Mouse (Mus musculus): Measurements from ENCODE around the gene Rnd2. TPM values are rescaled to one million over a fixed set of nuclear protein-coding genes. Genes with fewer than 3 reads are reported as not detected.

The Rnd2 gene
- 108 and 111 TPM in 2 replicates for polyA plus RNA-seq (2015; fragmentation: Nextera tagmentation; extraction: Ambion mirVana)

DNA sequence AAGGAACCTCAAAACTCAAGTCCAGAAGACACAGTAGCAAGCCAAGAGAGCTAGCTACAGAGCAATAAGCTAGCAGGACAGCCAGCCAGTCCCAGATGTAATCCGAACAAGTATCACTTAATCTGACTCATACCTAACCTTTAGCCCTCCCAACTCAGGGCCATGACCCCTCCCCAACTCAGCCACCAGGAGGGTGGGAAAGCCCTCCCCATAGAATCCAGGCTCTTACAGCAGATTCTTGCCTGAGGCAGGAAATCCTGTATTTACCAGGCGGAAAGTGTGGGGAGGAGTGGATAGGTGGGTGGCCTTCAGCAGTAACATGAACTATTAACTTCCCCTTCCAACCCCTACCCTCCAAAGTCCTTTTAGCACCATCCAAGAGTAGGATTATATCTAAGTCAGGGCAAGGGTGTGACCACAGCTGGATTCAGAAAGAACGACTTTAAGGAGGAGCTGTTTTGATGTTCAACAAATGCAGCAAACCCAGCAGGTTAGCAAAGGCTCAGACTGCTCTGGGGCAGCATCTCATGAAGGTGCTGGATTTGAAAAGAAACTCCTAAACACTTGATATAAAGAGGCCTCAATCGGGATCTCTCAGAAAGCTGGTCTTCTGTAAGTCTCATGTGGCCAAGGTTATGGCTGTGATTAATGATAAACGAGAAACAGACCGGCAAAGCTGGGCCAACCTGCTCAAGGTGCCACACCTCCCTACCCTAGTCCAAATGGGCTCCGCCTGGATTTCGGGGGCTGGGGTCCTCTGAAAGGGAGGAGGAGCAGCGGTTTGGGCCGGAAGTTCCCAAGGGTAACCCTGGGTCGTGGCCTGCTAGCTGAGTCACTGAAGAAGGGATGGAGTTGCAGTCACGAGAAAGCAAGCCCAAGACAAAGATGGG, at the start of gene Rnd2:
Gene Rnd2 (plus strand): TSS at position 789 of the 890 bp plus-strand sequence.
- H3K9me3 ChIP-seq, result no peaks in the 10 kb centered on the region
- WGBS, result 10% methylated on average over 12 of the region's 12 CpGs
- peaks cover 55% of the 10 kb centered on the region for H3K4me1 ChIP-seq (replicated peaks)

DNA sequence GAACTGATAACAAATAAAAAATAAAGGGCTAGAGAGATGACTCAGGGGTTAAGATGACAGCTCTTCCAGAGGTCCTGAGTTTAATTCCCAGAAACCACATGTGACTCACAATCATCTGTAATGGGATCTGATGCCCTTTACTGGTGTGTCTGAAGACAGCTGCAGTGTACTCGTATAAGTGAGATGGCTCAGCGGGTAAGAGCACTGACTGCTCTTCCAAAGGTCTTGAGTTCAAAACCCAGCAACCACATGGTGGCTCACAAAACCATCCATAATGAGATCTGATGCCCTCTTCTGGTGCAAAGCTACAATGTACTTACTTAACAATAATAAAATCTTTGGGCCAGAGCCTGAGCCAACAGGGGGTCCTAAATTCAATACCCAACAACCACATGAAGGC, 49.5 kb upstream of the Rnd2 start:
- Histone ChIP-seq H3K9ac (no peak overlapping the region), H3K36me3 (peaks cover 34% of the 10 kb centered on the region), H3K27ac (no peak overlapping the region), H3K4me2 (no peak overlapping the region), H3K4me3 (no peak overlapping the region), H3K27me3 (no peaks in the 10 kb centered on the region), H3K9me3 (no peaks in the 10 kb centered on the region), H3K4me1 (replicated peaks) (peaks cover 14% of the 10 kb centered on the region)
- 91% methylated on average over 2 of the region's 2 CpGs for WGBS
- no peak for ATAC-seq (ENCODE audit: low FRiP score)

More for the DNA sequence above, at the start of gene Rnd2:
- Histone ChIP-seq H3K27ac (peak within 1 kb of the TSS; percentile 97), H3K4me2 (peak within 1 kb of the TSS; percentile 92), H3K9ac (peak within 1 kb of the TSS; percentile 98), H3K4me3 (peak within 1 kb of the TSS; percentile 94), H3K36me3 (peaks cover 32% of the 10 kb centered on the region), H3K27me3 (no peaks in the 10 kb centered on the region)
- no peak for ATAC-seq (ENCODE audit: low FRiP score)

DNA sequence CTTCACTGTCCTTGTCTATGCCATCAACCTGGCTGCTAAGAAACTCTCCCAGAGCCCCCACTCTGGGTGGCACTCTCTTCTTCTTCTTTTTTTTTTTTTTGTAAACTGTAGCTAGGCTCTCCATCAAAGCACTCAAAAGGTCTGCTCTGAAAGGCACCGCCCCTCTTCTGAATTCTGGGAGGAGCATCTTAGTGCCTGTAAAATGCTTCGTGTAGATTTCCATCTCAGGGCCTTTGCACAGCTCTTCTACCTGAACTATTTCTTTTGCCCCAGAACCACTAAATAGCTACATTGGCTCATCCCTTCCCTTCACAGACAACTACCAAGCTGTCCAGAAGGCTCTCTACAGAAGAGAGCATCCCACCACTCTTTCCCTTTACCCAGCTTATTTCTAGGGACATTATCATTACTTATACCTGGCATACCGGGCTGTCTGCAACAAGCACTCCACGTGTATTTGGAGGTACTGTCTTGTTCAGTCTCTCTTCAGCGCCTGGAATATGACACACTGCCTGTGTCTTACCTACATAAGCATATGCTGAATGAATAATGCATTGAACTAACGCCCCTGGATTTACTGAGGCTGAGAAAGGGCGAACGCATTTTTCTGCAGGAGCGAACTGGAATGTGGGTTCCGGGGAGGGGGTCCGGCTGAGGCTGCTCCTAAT, 48.2 kb upstream of the Rnd2 start:
- ATAC-seq (ENCODE audit: low FRiP score), result peak; percentile 19; the same call in 1 of the 2 replicates
- H3K9me3 ChIP-seq, result no peaks in the 10 kb centered on the region
- peak overlapping the region; percentile 89 for H3K27ac ChIP-seq
- 2% methylated on average over 11 of the region's 11 CpGs for WGBS
- H3K27me3 ChIP-seq, result no peaks in the 10 kb centered on the region
- peaks cover 14% of the 10 kb centered on the region for H3K4me1 ChIP-seq (replicated peaks)
- H3K4me2 ChIP-seq, result peak overlapping the region; percentile 77
- peaks cover 22% of the 10 kb centered on the region for H3K36me3 ChIP-seq
- peak overlapping the region; percentile 90 for H3K9ac ChIP-seq
- H3K4me3 ChIP-seq, result peak overlapping the region; percentile 74

DNA sequence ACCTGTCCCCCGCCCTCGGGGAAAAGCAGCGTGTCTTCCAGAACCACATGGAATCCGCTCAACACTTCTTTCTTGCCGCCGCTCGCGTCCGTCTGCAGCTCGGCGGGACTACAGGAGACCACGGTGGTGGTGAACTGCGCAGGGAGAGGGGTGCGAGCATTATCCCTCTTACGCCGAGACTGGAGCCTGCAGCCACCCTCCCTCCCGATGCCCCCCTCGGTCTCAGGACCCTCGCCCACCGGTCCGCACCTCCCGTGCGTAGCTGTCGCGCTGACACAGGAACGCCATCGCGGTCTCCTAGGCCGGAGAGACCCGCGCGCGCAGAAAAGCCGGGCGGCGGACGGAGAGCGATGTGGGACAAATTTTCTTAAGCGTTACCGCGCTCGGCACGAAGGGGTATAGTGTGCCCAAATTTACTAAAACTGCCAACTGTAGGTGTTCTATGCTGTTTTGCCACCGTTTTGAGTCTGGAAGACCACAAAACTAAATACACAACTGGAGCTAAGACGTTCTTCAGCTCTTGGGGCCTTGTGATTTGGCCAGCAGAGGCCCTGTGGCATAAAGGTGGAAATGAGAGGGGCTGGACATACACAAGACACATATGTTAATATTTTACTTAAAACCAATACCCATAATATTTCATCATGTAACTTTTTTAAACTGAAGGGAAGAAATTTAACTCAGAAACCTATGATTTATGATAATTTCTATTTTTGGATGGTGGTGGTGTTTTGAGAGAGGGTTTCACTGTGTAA, 47.5 kb upstream of the Rnd2 start, which contains the start of gene Aarsd1:
Gene Aarsd1 (minus strand): TSS at position 515 of the 755 bp plus-strand sequence.
- under 1% methylated on average over 45 of the region's 45 CpGs for whole genome bisulfite sequencing
- Histone ChIP-seq H3K36me3 (peaks cover 14% of the 10 kb centered on the region), H3K4me3 (peak within 1 kb of the TSS; percentile 74), H3K4me2 (peak within 1 kb of the TSS; percentile 77), H3K9me3 (no peaks in the 10 kb centered on the region), H3K9ac (peak within 1 kb of the TSS; percentile 90), H3K27ac (peak within 1 kb of the TSS; percentile 89), H3K4me1 (replicated peaks) (peaks cover 14% of the 10 kb centered on the region), H3K27me3 (no peaks in the 10 kb centered on the region)
- peak; percentile 82 for ATAC-seq (ENCODE audit: low FRiP score)

DNA sequence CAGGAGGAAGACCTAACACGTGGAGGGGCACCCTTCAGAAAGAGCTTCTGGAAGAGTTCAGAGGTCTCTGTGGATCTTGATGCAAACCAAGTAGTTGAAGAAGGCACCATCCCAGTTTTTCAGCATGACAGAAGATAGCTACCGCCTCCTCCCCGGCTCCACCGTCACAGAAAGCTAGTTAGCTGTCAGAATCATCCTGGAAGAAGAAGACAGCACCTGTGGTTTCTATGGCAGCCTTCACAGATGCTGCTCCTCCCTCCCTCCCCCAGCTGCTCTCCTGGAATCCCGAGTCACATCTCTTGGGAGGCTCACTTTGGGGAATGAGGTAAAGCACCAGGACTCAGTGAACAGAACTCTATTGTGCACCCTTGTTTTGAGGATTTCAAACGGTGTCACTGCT, 45.8 kb upstream of the Rnd2 start:
- H3K4me2 ChIP-seq, result no peak overlapping the region
- no peaks in the 10 kb centered on the region for H3K36me3 ChIP-seq
- ATAC-seq (ENCODE audit: low FRiP score), result no peak
- no peaks in the 10 kb centered on the region for H3K9me3 ChIP-seq
- no peaks in the 10 kb centered on the region for H3K27me3 ChIP-seq
- whole genome bisulfite sequencing, result 60% methylated on average over 6 of the region's 6 CpGs
- H3K4me3 ChIP-seq, result no peak overlapping the region
- peaks cover 19% of the 10 kb centered on the region for H3K4me1 ChIP-seq (replicated peaks)
- H3K9ac ChIP-seq, result no peak overlapping the region
- H3K27ac ChIP-seq, result no peak overlapping the region

DNA sequence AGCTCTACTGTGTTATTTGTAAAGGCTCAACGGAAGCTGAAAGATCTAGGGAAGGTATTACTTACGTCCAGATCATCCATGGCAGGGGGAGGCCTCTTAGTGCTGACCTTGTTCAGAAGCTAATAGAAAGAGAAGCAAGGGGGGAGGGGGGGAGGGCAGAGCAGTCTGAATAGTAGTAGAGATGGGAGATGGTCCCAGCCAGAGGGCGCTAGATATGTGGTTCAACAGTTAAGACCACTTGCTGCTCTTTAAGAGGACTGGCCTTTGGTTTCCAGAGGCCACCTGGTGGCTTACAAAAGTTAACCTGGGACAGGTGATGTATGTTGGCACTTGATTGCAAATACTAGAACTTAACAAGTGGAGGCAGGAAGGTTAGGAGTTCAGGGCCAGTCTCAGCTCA, 45.2 kb upstream of the Rnd2 start:
- 26% methylated on average over 3 of the region's 3 CpGs for WGBS
- H3K9me3 ChIP-seq, result no peaks in the 10 kb centered on the region
- no peak for ATAC-seq (ENCODE audit: low FRiP score)
- no peak overlapping the region for H3K4me2 ChIP-seq
- H3K27ac ChIP-seq, result no peak overlapping the region
- no peaks in the 10 kb centered on the region for H3K36me3 ChIP-seq
- H3K9ac ChIP-seq, result no peak overlapping the region
- H3K27me3 ChIP-seq, result no peaks in the 10 kb centered on the region
- no peak overlapping the region for H3K4me3 ChIP-seq
- H3K4me1 ChIP-seq (replicated peaks), result peaks cover 25% of the 10 kb centered on the region

DNA sequence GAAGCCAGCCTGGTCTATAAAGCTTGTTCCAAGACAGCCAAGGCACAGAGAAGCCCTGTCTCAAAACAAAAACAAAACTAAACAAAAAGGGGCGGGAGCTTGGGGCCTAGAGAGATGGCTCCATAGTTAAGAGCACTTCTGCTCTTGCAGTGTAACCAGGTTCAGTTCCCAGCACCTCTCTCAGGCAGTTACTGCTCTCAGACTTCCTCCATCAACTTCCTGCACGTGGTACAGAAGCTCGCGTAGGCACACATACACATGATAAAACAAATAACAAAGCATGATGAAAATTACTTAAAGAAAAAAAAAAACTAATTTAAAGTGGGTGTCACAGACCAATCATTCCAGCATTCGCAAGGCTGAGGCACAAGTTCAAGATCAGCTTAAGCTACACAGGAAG, 44.7 kb upstream of the Rnd2 start:
- Histone ChIP-seq H3K27ac (no peak overlapping the region), H3K9me3 (no peaks in the 10 kb centered on the region)

DNA sequence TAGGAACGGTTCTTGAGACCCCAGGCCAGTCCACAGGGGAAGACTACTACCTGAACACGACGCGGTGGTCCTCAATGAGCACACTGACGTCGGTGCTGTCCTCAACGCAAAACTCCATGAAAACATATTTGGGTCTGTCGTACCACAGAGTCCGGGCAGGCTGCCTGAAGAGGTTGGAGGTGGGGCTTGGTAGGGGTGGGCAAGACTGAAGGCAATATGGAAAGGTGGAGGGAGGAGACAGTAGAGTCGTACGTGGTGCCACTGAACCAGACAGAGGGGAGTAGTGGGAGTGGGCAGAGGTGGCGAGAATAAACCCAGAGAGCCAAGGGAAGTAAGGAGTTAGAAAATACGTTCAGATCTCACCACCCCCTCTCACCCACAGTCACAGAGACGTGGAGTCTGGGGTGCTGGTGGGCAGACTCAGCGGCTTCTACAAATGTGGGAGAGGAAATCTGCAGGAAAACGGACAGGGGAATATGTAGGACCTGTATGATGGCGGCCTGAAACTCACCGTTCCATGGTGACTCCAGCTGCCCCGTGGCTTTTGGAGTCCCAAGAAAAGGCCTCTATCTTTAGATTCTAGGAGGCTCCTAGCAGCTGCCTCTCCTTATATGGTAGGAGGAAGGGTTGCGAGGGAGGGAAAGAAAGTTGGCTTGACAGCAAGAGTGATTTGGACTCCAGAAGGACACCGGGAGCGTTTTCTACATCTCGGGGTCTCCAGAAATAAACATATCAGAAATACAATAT, 40.5 kb upstream of the Rnd2 start, which contains the start of gene Gm27029:
Gene Gm27029 (minus strand): TSS at position 692 of the 747 bp plus-strand sequence.
- peaks cover 5% of the 10 kb centered on the region for H3K36me3 ChIP-seq
- peak within 1 kb of the TSS; percentile 95 for H3K4me3 ChIP-seq
- peak within 1 kb of the TSS; percentile 94 for H3K27ac ChIP-seq
- no peaks in the 10 kb centered on the region for H3K9me3 ChIP-seq
- 5% methylated on average over 23 of the region's 23 CpGs for WGBS
- H3K27me3 ChIP-seq, result no peaks in the 10 kb centered on the region
- peak; percentile 52 for ATAC-seq (ENCODE audit: low FRiP score)
- peak within 1 kb of the TSS; percentile 91 for H3K9ac ChIP-seq
- H3K4me2 ChIP-seq, result peak within 1 kb of the TSS; percentile 87
- peaks cover 31% of the 10 kb centered on the region for H3K4me1 ChIP-seq (replicated peaks)

More for the DNA sequence above, 44.7 kb upstream of the Rnd2 start:
- H3K27me3 ChIP-seq, result no peaks in the 10 kb centered on the region
- peaks cover 22% of the 10 kb centered on the region for H3K4me1 ChIP-seq (replicated peaks)
- no peak overlapping the region for H3K9ac ChIP-seq
- H3K36me3 ChIP-seq, result no peaks in the 10 kb centered on the region
- no peak for ATAC-seq (ENCODE audit: low FRiP score)
- WGBS, result 97% methylated on average over 5 of the region's 5 CpGs
- no peak overlapping the region for H3K4me3 ChIP-seq
- no peak overlapping the region for H3K4me2 ChIP-seq

DNA sequence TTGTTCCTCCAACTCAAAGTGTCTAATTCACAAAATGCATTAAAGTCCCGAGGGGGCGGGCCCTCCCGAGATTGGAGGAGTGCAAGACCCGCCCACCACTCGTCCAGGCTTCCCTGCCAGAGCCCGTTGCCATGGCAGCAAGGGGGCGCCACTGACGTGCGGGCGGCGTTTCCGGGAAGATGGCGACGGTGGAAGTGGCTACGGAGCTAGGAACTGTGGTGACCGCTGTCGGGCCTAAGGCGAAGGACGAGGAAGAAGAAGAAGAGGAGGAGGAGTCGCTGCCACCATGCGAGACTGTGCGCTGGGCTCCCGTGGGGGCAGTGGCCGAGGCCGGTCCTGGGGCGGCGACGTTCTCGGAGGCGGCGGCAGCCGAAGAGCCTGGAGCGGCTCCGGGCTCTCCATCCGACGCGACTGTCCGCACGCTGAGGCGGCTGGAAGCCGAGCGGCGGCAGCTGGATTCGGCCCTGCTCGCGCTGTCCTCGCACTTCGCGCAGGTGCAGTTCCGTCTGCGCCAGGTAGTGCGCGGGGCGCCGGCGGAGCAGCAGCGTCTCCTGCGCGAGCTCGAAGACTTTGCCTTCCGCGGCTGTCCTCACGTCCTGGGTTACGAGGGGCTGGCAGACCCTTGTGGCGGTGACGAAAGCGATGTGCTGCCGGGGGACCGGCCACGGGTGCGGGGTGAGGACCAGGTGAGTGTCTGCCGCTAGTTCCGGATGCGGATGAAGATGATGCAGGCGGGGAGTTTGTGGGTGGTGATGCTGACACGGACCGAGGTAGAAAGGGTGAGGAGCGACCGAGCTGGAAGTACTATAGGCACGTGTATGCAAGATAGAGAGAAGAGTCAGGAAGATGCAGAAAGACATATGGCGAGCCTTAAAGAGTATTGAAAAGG, 39.6 kb upstream of the Rnd2 start, which contains the start of the genes Rundc1 and Ptges3l:
Gene Rundc1 (plus strand): TSS at position 161 of the 889 bp plus-strand sequence.
Gene Ptges3l (minus strand): TSS at position 409 of the 889 bp plus-strand sequence.
- WGBS, result under 1% methylated on average over 78 of the region's 81 CpGs
- H3K9ac ChIP-seq, result peak within 1 kb of the TSS; percentile 91
- H3K4me1 ChIP-seq (replicated peaks), result peaks cover 31% of the 10 kb centered on the region
- peak; percentile 94 for ATAC-seq (ENCODE audit: low FRiP score)
- peaks cover 14% of the 10 kb centered on the region for H3K36me3 ChIP-seq
- H3K4me2 ChIP-seq, result peak within 1 kb of the TSS; percentile 87
- peak within 1 kb of the TSS; percentile 94 for H3K27ac ChIP-seq
- no peaks in the 10 kb centered on the region for H3K9me3 ChIP-seq
- H3K27me3 ChIP-seq, result no peaks in the 10 kb centered on the region
- peak within 1 kb of the TSS; percentile 95 for H3K4me3 ChIP-seq

DNA sequence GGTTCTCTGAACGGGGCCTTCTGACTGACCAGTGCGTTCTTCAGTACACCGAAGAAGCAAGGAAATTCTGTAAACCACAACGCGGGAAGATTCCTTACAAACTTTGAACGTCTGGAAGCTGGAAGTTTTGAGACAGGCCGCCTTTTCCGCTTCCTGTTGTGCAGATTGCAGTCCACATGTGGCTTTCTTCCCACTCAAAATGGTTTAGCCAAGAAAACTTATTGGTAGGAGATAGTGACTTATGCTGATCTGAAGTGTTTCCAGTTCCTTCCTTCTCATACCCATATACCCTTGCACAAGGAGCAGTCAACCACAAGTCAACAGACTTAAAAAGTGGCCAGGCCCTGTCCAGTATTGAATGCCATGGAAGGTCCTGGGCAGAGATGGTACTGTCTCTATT, 38.6 kb upstream of the Rnd2 start:
- Histone ChIP-seq H3K27ac (peak overlapping the region; percentile 94; the same call in 1 of the 2 replicates), H3K4me1 (replicated peaks) (peaks cover 31% of the 10 kb centered on the region), H3K9me3 (no peaks in the 10 kb centered on the region), H3K9ac (peak overlapping the region; percentile 91), H3K27me3 (no peaks in the 10 kb centered on the region), H3K36me3 (peaks cover 24% of the 10 kb centered on the region), H3K4me3 (peak overlapping the region; percentile 95), H3K4me2 (peak overlapping the region; percentile 87)
- no peak for ATAC-seq (ENCODE audit: low FRiP score)
- 74% methylated on average over 8 of the region's 8 CpGs for WGBS

Data from hindbrain, embryonic 13.5 days (tissue).